Mouse (Mus musculus) cerebellum, adult 9-10 months (tissue): Measurements from ENCODE around the gene Pde4d.
A peak's percentile ranks its signal among the peaks of the same experiment; 100 is the strongest.

Experiments used
- DNase-seq: peaks from one replicate; pipeline ENCODE4 v3.0.0; 2022

Gene Pde4d

DNA sequence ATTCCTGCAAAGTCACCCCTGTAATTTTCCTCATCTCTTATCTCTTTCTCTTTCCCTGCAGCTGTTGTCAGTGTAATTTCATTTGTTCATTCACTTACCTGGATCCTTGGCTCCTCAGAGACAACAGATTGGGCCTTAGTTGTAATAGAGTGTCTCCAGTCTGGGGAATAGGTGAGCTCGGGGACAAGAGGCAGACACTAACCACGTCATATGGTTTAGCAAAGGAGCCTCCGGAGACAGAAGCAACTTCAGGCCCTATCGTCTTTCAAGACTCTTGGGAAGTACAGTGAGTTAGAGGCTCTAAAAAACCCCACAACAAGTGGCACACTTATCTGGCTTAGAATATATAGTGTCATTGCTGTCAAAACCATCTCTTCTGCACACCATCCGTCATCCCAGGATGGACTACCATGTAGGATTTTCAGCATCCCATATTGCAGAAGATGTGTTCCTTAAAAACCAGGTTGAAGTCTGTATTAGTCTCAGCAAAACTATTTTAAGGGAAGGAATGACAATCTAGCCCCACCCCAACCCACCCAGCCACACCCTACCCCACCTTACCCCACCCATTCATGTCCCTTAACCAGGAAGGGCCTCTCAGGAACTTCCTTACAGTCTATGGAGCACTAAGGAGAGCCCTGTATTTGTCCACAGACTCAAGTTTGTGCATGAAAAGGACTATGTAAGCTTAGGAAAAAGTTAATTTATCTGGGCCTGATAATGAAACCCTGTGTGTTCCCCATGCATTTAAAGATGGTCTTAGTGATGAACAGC, 1356.6 kb downstream of the Pde4d start:
- no peak for DNase-seq

DNA sequence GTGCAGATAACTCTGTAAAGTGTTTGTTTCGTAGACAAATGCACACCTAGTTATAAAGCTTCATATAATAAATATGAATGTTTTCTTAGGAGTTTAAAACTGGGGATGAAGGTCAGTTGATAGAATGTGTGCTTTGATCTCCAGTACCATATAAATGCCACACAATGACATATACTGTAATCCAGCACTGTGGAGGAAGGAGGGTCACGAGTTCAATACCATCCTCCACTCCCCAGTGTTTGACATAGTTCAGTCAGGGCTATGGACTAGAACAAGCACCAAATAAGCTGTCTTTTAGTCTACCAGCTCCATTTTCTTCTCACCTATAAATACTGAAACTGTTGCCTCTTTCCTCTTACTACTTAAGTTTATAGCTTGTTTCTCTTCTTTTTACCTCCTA, 1357.3 kb downstream of the Pde4d start:
- no peak for DNase-seq

GRCm38 (mm10) chr13:109807446-109807845, 1357.7 kb downstream of the Pde4d start:
- no peak for DNase-seq

DNA sequence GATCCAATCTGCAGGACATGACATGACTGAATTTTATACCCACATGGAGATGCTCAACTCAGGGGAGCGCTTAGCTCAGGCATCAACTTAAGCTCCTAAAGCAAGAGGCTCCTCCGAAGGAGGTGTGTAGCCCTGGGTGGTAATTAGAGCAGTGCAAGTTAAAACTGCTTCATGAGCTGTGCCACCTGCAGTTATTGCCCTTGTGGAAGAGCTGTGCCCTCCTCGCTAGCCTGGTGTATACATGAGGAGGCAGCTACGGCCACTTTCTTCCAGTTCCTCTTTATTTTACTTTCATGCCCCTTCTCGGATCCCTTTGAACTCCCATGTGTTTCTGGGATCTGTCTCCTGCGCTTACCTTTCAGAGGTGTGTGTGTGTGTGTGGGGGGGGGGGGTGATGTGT, 1358.3 kb downstream of the Pde4d start:
- no peak for DNase-seq

- no peak for DNase-seq
Measured at GRCm38 (mm10) chr13:109808946-109809345, 1359.2 kb downstream of the Pde4d start.

- no peak for DNase-seq
Measured at GRCm38 (mm10) chr13:109809646-109810045, 1359.9 kb downstream of the Pde4d start.

DNA sequence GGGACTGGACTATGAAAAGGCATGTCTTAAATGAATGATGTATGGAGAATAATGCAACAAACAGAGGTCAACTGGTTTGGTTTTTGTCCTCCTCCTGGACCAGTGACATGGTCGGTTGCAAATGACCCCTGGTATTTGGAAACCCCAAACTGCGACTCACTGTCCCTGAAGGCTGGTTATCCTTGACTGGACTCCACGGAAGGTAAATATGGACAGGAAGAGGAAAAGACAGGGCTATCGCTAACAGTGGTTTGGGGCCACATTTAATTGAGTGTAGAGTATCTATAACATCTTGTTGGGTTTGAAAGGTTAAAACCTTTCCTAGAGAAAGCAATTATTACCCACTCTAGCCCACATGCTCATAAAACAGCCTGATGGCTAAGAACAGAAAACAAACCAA, 1364.2 kb downstream of the Pde4d start:
- no peak for DNase-seq

GRCm38 (mm10) chr13:109819071-109819470, 1369.3 kb downstream of the Pde4d start:
- DNase-seq: no peak

DNA sequence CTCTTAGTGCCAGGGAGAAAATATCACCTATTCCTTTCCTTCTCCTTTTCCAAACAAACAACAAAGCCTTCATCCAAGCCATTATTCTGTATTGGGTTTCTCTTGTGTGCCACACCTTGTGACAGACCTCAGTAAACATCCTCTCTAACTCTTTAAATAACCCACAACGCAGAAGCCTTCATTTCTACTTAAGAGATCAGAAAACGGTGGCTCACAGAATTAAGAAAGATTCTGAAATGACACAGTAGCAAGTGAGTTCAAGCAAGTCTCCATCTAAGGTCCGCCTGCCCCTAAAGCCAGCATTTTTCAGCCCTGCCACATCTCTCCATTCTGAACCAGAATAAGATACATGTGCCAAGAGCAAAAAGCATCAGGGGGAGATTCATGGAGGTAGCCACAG, 1370.4 kb downstream of the Pde4d start:
- DNase-seq: no peak

DNA sequence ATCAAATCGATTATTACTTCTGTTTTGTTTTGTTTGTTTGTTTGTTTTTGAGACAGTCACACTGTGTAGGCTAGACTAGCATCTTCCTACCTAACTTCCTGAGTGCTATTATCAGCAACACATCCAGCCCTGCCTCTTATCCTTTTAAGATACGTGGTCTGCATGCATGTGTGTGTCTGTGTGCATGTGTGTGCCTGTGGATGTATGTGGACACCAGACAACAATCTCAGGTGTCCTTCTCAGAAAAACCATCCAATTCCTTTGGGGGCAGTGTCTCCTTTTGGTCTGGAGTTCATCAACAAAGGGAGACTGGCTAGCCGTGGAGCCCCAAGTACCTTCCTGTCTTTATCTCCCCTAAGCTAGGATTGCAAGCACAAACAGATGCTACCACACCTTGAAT, 1371.1 kb downstream of the Pde4d start:
- no peak for DNase-seq

DNA sequence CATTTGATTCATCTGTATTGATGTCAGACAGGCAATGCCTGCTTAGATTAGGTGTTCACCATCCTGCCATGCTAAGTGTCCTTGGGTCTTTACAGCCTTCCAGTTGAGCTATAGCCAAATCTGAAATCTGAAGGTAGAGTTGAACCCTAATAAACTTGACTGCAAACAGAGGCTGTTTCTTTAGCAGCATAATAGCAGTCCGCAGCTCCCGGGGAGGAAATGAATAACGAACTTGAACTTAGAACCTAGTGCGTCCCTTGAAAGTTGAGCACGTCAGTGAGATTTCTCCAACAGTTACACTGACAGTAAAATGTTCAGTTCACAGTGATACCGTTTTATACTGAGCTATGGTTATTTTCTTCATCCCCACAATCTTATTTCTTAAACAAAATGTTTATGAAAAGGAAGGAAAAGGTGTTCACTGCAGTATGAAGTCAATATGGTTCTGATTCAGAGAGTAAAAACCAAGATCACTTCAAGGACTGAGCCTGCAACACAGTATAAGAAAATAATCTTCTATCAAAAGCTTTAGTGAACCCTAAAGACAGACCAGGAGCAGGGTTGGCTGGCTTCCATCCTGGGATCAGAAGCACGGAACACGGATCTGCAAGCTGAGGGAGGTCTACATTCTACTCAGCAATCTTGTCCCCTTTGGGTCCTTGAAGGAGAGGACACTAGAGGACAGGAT, 1372.1 kb downstream of the Pde4d start:
- peak; percentile 43 for DNase-seq

DNA sequence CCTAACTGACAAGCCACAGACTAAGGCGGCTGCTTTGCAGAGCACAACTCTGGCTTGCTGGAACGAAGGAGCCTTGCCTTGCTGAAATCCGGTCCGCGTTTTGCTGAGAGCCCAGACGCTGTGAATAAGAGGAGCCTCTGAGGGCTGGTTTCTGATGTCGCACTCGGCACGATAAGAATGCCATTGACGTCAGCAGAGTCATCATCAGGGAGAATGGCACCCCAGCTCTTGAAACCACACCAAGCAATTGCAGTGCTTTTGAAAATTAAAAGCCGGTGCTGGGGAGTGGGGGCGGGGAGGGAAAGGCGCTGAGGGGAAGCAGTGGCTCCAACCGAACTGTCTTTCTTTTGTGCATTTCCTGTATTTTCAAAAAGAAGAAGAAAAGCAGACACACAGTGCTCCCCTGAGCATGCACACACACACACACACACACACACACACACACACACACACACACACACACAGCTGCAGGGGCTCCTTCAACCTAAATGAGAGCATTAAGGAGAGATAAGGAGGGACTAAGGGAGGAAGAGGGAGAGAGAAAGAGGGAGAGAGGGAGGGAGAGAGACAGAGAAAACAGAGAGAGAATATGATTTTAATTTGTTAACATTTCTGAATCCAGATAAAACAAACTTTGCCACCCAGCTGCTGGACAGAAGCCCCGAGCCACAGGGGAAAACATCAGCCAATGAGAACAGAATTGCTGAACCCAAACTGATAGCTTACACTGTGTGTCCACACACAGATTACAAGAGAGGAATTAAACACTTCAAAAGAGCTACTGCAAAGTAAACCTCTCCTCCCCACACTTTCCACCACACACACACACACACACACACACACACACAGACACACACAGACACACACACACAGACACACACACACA, 1372.9 kb downstream of the Pde4d start:
- peak; percentile 95 for DNase-seq

- peak; percentile 76 for DNase-seq
Measured at GRCm38 (mm10) chr13:109823307-109824031, 1373.7 kb downstream of the Pde4d start.

- no peak for DNase-seq
Measured at GRCm38 (mm10) chr13:109825891-109826290, 1376.1 kb downstream of the Pde4d start.

- DNase-seq: no peak
Measured at GRCm38 (mm10) chr13:109827341-109827740, 1377.6 kb downstream of the Pde4d start.

DNA sequence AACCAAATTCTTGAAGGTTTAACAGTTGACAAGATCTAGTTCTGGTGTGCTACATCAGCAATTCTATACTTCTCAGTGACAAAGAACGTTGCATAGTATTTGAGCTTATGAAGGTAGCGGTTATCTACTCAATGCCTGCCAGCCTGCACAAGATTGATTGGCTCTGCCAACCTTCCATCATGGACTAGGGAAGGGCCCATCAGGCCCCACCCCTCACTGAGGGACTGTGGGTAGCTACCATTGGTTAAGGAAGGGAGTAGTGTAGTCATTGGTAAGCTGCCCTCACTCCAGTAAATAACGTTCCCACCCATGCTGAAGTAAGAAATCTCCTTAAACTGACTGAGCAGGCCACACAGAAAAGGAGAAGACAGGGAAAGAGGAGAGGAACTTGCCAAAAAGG, 1378.2 kb downstream of the Pde4d start:
- DNase-seq: no peak

GRCm38 (mm10) chr13:109829444-109829843, 1379.7 kb downstream of the Pde4d start:
- no peak for DNase-seq

DNA sequence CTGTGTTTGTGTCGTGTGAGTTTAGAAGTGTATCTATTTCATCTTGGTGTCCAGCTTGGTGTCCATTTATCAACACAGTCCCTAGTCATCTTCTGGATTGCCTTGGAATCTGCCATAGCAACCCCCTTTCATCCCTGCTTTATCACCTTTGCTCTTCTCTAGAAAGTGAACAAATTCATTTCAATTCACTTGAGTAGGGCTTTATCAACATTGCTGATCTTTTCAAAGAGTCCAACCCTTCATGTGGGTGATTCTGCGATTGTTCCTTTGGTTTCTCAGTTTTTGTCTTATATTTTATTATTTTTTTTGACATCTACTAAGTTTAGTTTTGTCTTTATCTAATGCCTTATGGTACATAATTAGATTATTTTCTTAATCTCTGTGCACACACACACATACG, 1385.2 kb downstream of the Pde4d start:
- DNase-seq: no peak

DNA sequence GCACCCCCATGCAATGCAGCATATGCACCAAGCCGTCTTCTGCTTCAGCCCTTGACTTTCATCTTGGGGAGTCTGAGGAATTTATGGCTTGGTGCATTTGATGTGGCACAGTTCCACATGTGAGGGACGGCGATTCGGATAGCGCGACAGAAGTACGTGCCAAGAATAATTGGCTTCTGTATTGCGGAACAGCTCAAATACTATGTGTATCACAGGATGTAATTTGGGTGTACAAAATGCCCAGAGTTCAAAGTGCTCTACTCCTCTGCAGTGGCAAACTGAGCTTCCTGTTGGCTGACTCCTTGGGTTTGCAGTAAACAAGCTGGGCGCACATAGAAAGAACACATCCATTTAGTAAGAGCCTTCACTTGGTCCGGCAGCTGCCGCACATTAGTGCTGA, 1387.7 kb downstream of the Pde4d start:
- DNase-seq: peak; percentile 23

GRCm38 (mm10) chr13:109837921-109838320, 1388.2 kb downstream of the Pde4d start:
- DNase-seq: no peak

DNA sequence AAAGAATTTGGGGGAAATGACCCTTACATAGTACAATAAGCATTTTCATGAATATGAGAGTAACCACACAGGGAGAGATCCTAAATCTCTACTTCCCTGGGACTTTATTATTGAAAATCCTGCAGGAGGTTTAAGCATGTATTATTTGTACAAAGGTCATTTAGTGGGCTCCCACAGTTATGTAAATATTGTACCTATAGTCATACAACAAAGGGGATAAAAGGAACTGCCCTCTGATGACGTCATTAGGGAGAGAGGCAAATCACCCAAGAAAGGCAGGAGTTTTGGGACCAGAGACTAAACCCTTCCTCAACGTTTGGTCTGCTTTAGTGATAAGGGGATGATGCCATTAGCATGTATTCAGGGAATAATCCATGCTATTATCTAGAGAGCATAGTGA, 1390.5 kb downstream of the Pde4d start:
- DNase-seq: no peak

DNA sequence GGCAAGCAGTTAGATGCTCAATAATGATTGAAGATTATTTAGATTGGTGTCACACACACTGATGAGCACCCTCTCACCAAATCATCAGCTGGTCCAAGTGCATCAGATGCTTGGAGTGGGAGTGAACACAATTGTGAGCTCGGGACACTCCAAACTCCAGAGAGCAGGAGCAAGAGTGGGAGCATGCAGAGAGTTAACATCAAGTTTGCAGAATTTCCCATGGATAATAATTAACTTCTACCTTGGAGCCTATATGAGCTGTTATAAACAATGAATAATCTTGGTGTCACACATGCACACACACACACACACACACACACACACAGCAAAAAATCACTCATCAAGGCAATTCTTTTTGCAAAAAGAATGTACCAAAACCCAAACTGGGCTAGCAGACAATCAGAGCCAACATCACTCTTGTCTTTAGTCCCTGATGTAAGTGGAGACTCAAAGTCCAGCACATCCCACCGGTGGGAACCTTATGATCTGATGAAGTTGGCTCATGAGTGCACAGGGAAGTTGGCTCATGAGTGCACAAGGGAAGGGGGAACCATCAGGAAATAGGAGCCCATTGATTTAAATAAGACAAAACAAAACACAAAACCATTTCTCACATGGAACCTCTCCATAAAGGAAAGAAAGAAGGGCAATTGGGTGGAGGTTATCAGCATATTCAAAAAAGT, 1391.5 kb downstream of the Pde4d start:
- no peak for DNase-seq
